Mouse (Mus musculus) ES-CJ7 (cell line): ENCODE results near the gene Klf7.

Source experiments
- DNase-seq: peaks from one replicate; pipeline ENCODE4 v3.0.0; 2011; ENCODE audit warnings: low read depth, low spot score

Klf7 gene

DNA sequence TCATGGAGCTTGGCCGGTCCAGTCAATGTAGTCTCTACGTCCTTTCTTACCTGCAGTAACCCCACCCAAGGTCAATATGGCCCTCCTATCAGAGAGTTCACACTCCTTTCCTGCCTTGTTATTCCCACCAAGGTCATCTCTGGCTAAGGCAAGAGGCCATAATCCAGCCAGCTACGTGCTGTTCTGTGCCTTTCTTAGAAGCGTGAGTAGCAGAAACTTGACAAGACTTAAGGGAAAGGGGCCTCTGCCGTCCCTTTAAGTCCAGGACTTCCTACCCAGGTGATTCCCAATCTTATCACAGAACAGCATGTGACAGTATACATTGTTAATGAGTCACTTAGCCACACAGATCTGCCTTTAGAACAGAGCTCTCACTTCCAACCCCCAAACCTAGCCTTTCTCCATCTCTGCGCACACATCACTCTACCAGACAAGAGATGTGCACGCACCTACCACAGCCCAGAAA, 16.9 kb downstream of the Klf7 start:
- DNase-seq: no peak

- DNase-seq: no peak
These were observed 17.4 kb downstream of the Klf7 start for GRCm38 (mm10) chr1:64104665-64105064.

DNA sequence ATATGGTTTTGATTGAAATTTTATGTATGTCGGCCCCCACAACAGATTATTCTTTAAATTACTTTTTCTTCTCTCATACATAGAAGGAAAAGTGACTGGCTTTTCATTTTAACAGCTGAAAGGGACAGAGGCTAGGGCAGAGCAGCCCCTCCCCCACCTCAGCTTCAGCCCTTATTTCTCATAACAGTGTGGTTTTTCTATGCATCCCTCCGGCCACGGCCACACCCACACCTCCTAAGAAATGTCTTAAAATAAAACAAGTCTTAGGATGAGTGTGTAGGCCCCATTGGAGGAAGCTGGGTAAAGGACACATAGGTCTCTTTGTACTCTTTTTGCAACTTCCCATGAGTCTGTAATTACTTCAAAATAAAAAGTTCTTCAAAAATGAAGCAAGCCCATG, 20.8 kb downstream of the Klf7 start:
- DNase-seq: no peak

DNA sequence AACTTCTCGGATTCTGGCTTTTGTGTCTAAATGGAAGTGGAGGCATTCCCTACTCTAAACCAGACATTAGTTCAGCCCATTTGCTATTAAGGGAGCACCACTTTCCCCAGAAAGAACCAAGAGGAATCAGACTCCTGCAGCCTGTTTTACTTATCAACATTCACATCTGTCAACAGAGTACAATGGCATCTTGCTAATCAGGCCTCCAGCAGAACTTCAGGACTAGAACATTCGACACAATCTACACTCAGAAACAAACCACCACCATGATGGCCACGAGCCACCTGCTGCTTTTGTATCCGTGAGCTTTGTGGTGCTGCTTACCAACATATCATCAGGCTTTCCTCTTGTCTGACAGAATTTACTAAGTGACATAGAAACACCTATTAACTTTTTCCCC, 23.3 kb downstream of the Klf7 start:
- no peak for DNase-seq

DNA sequence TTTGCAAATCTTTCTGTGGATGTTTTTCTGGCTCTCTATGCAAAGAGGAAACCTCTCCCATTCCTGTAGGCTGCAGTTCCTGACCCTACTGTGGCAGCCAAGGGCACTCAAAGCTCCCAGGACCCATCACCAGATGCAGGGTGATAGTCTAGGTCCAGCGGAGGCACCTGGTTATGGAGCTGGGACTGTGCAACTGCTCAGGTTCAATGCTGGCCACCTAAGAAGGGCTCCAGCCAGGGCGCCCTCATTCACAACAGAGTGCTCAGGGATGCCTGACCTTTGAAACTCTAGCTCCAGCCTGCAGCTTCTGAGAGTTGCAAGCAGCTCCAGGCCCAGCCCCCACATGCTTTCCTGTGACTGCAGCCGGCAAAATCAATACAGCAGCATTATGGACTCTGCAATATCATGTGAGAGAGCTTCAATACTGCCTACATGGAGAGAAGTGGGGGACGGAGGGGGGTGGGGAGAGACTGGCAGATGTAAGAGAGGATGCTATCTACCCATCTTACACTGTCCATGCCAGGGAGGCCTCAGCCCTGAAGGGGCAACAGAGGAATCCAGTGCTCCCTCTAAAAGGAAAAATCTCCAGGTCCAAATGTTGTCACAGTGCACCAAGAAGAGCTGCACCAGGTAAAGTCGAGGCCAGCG, 24.3 kb downstream of the Klf7 start:
- no peak for DNase-seq

- no peak for DNase-seq
These were observed 29.1 kb downstream of the Klf7 start for GRCm38 (mm10) chr1:64093018-64093417.

DNA sequence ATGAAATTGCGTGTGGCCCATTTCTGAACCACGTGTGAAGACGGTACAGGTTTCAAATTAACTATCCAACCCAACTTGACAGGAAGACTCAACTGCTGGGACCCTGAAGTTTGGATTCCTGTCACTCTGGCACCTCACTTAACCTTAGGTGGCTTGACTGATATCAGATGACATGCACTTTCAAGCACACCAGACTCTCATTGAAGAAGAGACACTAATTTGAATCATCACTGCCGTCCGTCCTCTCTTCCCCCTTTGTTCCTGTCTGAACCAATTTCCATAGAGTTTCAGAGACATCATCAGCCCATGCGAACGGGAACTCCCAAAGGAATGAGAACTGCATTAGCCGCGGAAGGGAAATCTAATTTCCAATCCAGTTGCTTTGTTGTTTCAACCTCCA, 30.5 kb downstream of the Klf7 start:
- no peak for DNase-seq

GRCm38 (mm10) chr1:64090566-64090965, 31.5 kb downstream of the Klf7 start:
- DNase-seq: no peak

DNA sequence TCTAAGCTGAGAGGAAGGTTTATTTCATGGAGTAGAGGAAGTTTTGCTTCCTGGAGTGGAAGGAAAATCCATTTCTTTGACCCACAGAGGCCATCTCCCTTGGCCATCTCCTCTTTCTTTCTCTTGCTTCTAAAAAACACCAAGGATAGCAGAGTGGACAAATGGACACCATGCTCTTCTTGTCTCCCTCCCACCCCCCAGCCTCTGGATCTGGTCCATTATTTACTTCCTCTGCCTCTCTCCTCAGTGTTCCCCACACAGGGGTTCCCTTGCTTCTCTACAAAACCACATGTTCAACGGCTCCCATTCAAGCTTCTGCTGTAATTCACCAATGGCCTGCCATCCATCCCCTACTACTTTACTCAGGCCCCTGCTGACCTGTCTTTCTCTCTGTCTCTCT, 32.4 kb downstream of the Klf7 start:
- DNase-seq: no peak

- no peak for DNase-seq
These were observed 33.3 kb downstream of the Klf7 start for GRCm38 (mm10) chr1:64088604-64089320.

GRCm38 (mm10) chr1:64087657-64088603, 34.2 kb downstream of the Klf7 start:
- DNase-seq: no peak

DNA sequence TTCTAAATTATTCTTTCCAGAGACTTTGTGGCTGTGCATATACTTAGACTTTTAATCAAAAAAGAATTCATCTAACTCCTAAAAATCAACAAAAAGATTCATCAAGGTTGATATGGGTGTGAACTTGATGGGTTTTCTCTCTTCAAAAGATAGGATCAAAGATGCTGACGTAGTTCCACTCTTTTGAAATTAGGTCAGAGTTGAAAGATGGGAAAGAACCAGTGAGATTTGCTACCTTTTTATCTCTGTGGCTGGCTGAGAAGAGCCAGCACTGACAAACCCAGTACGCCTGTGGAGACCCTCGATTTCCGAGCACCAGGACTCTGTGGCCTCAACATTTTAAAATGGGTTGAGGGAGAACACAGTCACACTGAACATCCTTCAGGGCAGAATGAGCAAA, 36.2 kb downstream of the Klf7 start:
- no peak for DNase-seq

DNA sequence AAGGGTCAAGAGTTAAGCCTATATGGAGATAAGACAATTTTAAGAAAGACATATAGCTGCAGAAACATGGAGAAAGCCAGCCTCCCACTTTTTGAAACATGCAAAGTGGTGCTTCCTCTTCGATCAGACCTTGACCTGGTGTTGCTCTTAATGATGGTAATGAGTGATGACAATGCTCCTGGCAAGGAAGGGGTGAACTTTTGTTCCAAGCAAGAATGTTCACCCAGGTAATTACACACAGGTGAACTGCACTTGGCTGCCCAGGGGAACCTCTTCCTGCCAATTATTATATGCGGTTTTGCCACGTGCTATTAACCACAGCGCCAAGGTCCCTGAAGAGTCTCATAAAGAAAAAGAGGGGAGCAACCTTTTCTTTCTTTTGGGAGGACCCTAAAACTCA, 36.7 kb downstream of the Klf7 start:
- no peak for DNase-seq

DNA sequence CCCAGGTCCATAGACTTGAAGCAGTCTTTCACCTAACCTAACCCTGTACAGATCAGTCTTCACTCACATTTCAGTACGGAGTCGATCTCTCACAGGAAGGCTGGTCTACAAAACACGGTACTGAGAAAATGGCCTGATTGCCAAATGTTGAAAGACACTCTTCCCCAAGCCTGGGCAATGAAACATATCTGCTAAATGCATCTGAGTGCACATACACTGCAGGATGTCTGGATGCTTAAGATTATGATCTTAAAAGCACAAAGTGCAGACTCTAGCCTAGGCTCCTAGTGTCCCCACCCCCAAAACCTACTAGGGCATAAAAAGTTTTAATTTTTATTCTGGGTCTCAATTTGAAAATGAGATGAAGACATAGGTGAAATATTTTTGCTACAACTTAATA, 37.4 kb downstream of the Klf7 start:
- DNase-seq: no peak

DNA sequence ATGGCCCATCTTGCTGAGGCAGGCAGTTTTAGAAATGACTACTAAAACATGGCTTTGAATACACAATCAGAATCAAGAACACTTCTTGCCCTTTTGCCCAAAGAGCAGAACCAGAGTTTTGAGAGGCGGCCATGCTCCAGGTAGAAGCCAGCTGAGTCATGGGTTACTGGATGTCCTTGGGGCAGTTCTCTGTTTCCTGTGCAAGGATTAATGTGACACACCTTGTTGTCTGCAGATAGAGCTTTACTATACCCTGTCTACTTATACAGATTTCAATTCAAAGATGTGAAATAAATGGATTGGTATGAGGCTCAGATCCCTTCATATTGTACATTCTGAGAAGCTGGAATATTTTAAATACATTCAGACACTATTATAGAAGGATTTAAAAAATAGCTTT, 40.3 kb downstream of the Klf7 start:
- no peak for DNase-seq

- no peak for DNase-seq
These were observed 40.9 kb downstream of the Klf7 start for GRCm38 (mm10) chr1:64081217-64081616.

- DNase-seq: no peak
These were observed 41.8 kb downstream of the Klf7 start for GRCm38 (mm10) chr1:64080263-64080662.

- DNase-seq: peak; percentile 9
These were observed 43.3 kb downstream of the Klf7 start for GRCm38 (mm10) chr1:64078747-64079211.

DNA sequence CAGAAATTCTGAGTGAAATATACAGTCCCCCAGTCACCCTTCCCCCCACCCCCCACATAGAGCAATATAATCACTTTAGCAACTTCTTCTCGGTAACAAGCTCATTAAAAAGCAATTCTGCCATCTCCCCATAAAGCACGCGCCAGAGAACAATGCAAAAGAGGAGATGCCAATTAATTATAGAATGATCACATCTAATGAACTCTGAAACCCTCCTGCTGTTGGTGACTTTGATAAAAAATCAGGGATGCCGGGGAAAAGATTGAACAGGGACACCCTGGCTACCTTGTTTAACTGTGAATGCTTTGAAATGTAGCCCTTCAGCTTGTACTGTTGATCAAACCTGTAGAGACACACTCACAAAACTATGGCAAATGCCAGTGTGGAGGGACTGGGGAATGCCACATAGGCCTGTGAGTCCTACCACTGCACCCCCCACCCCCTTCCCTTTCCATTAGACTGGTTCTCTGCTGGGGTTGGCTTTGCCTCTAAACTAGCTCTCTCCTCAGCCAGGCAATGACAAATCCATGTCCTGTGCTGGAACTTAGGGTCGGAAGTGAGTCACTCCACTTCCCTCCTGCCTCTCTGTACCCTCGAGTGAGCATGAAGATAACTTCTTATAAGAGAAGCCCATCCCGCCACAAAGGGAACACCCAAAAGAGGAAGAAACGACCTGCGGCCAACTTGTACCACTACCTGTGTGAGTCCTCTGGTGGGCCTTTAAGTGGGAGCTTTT, 43.9 kb downstream of the Klf7 start:
- DNase-seq: no peak

- DNase-seq: no peak
These were observed 48.0 kb downstream of the Klf7 start for GRCm38 (mm10) chr1:64074051-64074450.

DNA sequence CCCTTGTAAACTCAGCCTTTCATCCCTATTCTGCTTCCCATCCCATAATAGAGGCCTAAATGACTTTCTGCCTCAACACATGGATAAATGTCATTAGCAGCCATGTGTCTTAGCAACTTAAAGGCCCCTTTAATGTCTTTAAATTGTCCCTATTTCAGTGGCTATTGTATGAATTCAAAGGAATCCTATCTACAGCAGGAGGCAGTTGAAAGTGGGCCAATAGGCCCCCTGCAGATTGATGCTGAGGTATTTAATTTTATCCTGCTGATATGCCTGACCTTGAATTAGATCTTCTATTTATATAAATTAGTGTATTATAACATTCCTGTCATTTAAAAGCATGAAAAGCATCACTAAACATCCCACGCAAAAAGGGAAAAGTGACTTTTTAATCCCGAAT, 51.1 kb downstream of the Klf7 start:
- DNase-seq: no peak
